8 mouse cellular contexts compared by ENCODE assay signal in the genomic region with DNA sequence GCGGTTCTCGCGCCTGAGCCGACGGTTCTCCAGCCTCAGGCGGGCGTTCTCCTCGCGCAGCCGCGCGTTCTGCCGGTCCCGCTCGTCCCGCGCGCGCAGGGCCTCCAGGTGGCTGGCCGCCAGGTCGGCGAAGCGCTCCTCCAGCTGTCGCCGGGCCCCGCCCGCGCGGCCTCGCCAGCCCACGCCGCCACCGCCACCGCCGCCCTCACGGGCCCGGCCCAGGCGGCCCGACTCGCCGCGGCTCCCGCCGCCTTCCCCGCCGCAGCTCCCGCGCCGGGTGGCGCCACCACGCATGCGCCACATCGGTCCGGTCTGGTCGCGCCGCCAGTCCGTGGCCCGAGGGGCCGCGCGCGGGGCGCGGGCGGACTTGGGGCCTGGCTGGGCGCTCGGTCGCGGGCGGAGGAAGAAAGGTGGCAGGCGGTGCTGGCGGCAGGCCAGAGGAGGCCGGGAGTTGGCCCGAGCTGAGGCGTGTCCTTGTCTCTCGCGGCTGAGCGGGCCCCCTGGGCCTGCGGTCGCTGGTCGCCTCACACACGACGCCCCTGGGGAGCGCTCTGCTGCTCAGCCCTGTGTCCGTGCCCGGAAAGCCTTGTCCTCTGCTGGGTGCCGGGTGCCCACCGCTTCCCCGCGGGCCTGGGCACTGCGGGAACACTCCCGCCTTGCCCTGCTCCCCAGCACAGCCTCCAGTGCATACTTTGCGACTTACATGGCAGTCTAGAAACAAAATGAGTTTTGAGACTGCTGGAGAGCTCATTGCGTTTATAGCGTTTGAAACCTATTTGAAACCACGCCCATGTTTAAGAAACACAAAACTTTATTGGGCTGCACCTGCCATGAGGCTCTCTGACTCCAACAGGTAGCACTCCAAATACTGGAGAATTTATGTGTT. TPM values are rescaled to one million over a fixed set of nuclear protein-coding genes. Genes with fewer than 3 reads are reported as not detected.
DNase-seq lines count a peak whose midpoint lies in the region; ATAC-seq lines count a peak whose summit lies in the region.

Tusc1 (minus strand) TSS at position 394 of the 886 bp plus-strand sequence.

- H3K9ac ChIP-seq in hindbrain, embryonic 15.5 days: peak within 1 kb of the TSS; percentile 91

- peak; percentile 29 for DNase-seq in T-cell, adult 2 months (ENCODE audit: low spot score)
- peak; percentile 87 to 90 for DNase-seq in cerebellum, postnatal 25 days
- DNase-seq in frontal cortex, postnatal 36 days (ENCODE audit: low spot score in 2 of 2): peak; percentile 69 to 74
- DNase-seq in left cerebral cortex, adult 11 months (ENCODE audit: low spot score): peak; percentile 45
- DNase-seq in lung, postnatal 36 days: peak; percentile 81
- peak; percentile 81 for DNase-seq in right cerebral cortex, adult 18-20 months
- DNase-seq in urinary bladder, postnatal 10 days (ENCODE audit: low spot score): peak; percentile 40

- H3K9me3 ChIP-seq in hindbrain, embryonic 15.5 days: no peaks in the 10 kb centered on the region

- under 1% methylated on average over 79 of the region's 97 CpGs for WGBS in hindbrain, embryonic 15.5 days

- no peaks in the 10 kb centered on the region for H3K27me3 ChIP-seq in hindbrain, embryonic 15.5 days

- no peaks in the 10 kb centered on the region for H3K36me3 ChIP-seq in hindbrain, embryonic 15.5 days

- H3K27ac ChIP-seq in hindbrain, embryonic 15.5 days (replicated peaks): peak within 1 kb of the TSS; percentile 92

- peaks cover 3% of the 10 kb centered on the region; the same call in 1 of the 2 replicates for H3K4me1 ChIP-seq in hindbrain, embryonic 15.5 days (replicated peaks)

- H3K4me2 ChIP-seq in hindbrain, embryonic 15.5 days: peak within 1 kb of the TSS; percentile 95

- ATAC-seq in hindbrain, embryonic 15.5 days (ENCODE audit: low FRiP score, low read depth): peak; percentile 92

- H3K4me3 ChIP-seq in hindbrain, embryonic 15.5 days: peak within 1 kb of the TSS; percentile 76

RNA-seq across cellular contexts. Expression of gene Tusc1, which starts in this region (rescaled TPM):
- 13.5 and 17.1 TPM in 2 replicates for polyA plus RNA-seq in hindbrain, embryonic 15.5 days (2015; fragmentation: Nextera tagmentation; extraction: Ambion mirVana)

Comparison
In these comparisons a context has a peak if more than half of its experiments do, and no peak if none do; other contexts are left out.
1. Peak in every context shown above with its lines: DNase-seq, ATAC-seq, H3K4me3 ChIP-seq and H3K27ac ChIP-seq.
2. DNase-seq: peak in every context shown above with its lines; median percentile 88 in cerebellum, postnatal 25 days; 81 in lung, postnatal 36 days; 81 in right cerebral cortex, adult 18-20 months; 72 in frontal cortex, postnatal 36 days; 45 in left cerebral cortex, adult 11 months; 40 in urinary bladder, postnatal 10 days; 29 in T-cell, adult 2 months.